ENCODE assay signal across 8 mouse cellular contexts in genomic region chr19:58903899-58904327, GRCm38 (mm10). TPM values are rescaled to one million over a fixed set of nuclear protein-coding genes. Genes with fewer than 3 reads are reported as not detected.
DNase-seq lines count a peak whose midpoint lies in the region; ATAC-seq and TF ChIP-seq lines count a peak whose summit lies in the region.

No protein-coding gene starts in this region.

- peak; percentile 95 for TF ChIP-seq CTCF in Patski (IDR thresholded peaks at IDR 0.05)

- no peaks in the 10 kb centered on the region for H3K36me3 ChIP-seq in hindbrain, embryonic 15.5 days

- H3K4me1 ChIP-seq in hindbrain, embryonic 15.5 days (replicated peaks) = 0 out of 2 replicates have a peak, but pooled peaks cover 4% of the 10 kb centered on the region

- DNase-seq in Patski (ENCODE audit: low read depth, low spot score) = no peak
- DNase-seq in cerebellum, postnatal 14 days = peak; percentile 95 to 97
- peak; percentile 92 for DNase-seq in frontal cortex, postnatal 36 days (ENCODE audit: low spot score in 2 of 2)
- peak; percentile 85 to 88 for DNase-seq in layer of hippocampus, postnatal 36 days
- DNase-seq in lung, postnatal 4 days = peak; percentile 86 to 88
- peak; percentile 93 to 96 for DNase-seq in right cerebral cortex, adult 2 months (ENCODE audit: low spot score in 2 of 2)
- peak; percentile 54 for DNase-seq in urinary bladder, postnatal 10 days (ENCODE audit: low spot score)

- no peaks in the 10 kb centered on the region for H3K9me3 ChIP-seq in hindbrain, embryonic 15.5 days

- peak; percentile 82 for ATAC-seq in Patski
- peak; percentile 74 for ATAC-seq in hindbrain, embryonic 15.5 days (ENCODE audit: low FRiP score, low read depth)

- peak overlapping the region; percentile 31 for H3K4me3 ChIP-seq in hindbrain, embryonic 15.5 days

- peaks cover 50% of the 10 kb centered on the region for H3K27me3 ChIP-seq in Patski
- H3K27me3 ChIP-seq in hindbrain, embryonic 15.5 days = 0 out of 2 replicates have a peak, but pooled peaks cover 13% of the 10 kb centered on the region

- no peak overlapping the region for H3K27ac ChIP-seq in hindbrain, embryonic 15.5 days (replicated peaks)

- 1% methylated on average over 11 of the region's 11 CpGs for WGBS in hindbrain, embryonic 15.5 days

- in situ Hi-C loops in Patski (cut with MboI; ENCODE audit: low pct_unique_long_range_greater_than_20kb) = no loop called here

- peak overlapping the region; percentile 9; the same call in 1 of the 2 replicates for H3K9ac ChIP-seq in hindbrain, embryonic 15.5 days

- CTCF ChIA-PET in Patski (lab: Charles Lee) = interaction anchor here (0.8 to 6.9 kb wide), 12 partner anchors 8 to 335 kb away, joined by 3 to 51 read pairs (median 4); no protein-coding TSS in a partner anchor

- peak overlapping the region; percentile 54 for H3K4me2 ChIP-seq in hindbrain, embryonic 15.5 days

- POLR2A ChIA-PET in Patski (lab: Charles Lee) = no interaction called here

RNA-seq across cellular contexts. Expression of gene Eno4, which starts 39.3 kb away (rescaled TPM):
- 0.92 TPM for polyA plus RNA-seq in Patski (2021)
- 1.4 and 1.9 TPM in 2 replicates for polyA plus RNA-seq in hindbrain, embryonic 15.5 days (2015; fragmentation: Nextera tagmentation; extraction: Ambion mirVana)
- total RNA-seq in layer of hippocampus, postnatal 36 days (2021) = 1 to 10 TPM; 1.6 to 1.7 TPM

RNA-seq across cellular contexts. Expression of gene Hspa12a, which starts 39.5 kb away (rescaled TPM):
- polyA plus RNA-seq in Patski (2021) = 1.1 TPM
- polyA plus RNA-seq in hindbrain, embryonic 15.5 days (2015; fragmentation: Nextera tagmentation; extraction: Ambion mirVana) = 65.3 and 67.7 TPM in 2 replicates
- 100 to 1,000 TPM; 231 to 244 TPM for total RNA-seq in layer of hippocampus, postnatal 36 days (2021)

Comparison
In these comparisons a context has a peak if more than half of its experiments do, and no peak if none do; other contexts are left out.
1. RNA of gene Hspa12a, which starts 39.5 kb away (polyA plus RNA-seq): 65.3 to 67.7 TPM in hindbrain, embryonic 15.5 days; 1.1 TPM in Patski (single experiment); every median in the first group is over 10 times any median in the second.